Mouse (Mus musculus): ENCODE measurements around the gene Il3. TPM values are rescaled to one million over a fixed set of nuclear protein-coding genes. Genes with fewer than 3 reads are reported as not detected.

Gene Il3
- total and polyA plus RNA-seq, 2 experiments from 2014 or later, result not detected

DNA sequence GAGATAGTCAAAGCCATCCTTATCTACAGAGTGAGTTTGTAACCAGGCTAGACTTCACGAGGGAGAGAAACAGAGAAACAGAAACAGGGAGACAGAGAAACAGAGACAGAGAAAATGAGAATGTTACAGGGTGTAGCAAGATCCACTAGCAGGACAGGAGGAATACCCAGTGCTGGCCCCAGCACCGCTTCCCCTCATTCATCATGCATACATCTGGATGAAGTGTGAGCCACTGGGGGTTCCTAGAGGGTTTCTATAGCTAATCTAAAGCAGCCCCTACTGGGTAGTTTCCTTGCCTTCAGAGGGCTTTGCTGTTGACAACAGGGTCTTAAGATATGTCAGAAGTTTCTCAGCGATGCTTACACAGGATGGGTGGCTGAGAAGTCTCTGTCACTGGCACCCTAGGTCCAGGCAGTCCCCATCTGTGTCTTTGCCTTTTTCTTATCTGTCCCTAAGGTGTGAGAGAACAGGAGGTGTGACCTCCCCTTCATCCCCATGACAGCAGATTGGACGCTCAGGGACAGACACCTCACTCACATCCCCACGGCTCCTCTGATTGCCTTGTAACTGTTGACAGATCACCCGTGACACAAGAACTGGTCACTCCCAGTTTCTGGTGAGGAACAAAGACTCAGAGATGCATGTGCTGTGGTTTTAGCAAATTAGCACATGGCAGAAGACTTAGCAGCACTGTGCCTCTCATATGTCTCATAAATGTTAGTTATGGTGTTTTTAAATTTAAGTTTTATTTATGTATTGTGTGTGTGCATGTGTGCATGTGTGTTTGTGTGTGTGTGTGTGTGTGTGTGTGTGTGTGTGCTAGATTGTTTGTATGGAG lies 47.0 kb downstream of the Il3 start:
- Histone ChIP-seq H3K9me3 (ENCODE audit: low read length) (no peaks in the 10 kb centered on the region), H3K4me1 (ENCODE audit: insufficient read depth, low read length) (no peaks in the 10 kb centered on the region), H3K36me3 (ENCODE audit: insufficient read depth, low read length) (no peaks in the 10 kb centered on the region), H3K4me2 (ENCODE audit: low read depth, low read length) (no peak overlapping the region), H3K27me3 (ENCODE audit: insufficient read depth, low read length) (no peaks in the 10 kb centered on the region), H3K27ac (no peak overlapping the region), H3K9ac (replicated peaks; ENCODE audit: low read length) (no peak overlapping the region), H3K4me3 (ENCODE audit: low read length) (no peak overlapping the region)
- no peak for TF ChIP-seq CTCF (IDR thresholded peaks at IDR 0.05; ENCODE audit: low read depth)
- WGBS, result 61% methylated on average over 6 of the region's 6 CpGs
- no peak for DNase-seq (ENCODE audit: low spot score)
- ATAC-seq, result no peak

DNA sequence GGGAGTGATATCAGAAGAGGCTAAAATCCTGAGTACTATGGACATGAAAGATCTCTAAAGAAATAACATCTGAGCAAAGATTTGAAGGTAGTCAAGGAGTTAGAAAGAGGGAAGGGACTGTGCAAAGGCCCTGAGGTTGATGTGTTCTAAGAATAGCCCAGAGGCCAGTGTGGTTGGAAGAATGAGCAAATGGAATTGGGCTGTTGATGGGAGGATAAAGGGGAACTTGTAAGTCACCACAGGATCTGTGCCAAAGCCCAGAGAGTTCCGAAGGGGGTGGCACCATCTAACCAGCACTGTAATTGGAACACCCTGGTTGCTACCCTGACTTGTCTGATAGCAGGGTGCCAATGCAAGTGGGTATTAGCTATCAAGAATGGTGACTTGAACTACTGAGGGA lies 47.9 kb downstream of the Il3 start:
- Histone ChIP-seq H3K4me3 (ENCODE audit: low read length) (no peak overlapping the region), H3K4me2 (ENCODE audit: low read depth, low read length) (no peak overlapping the region), H3K27me3 (ENCODE audit: insufficient read depth, low read length) (no peaks in the 10 kb centered on the region), H3K36me3 (ENCODE audit: insufficient read depth, low read length) (no peaks in the 10 kb centered on the region), H3K9me3 (ENCODE audit: low read length) (no peaks in the 10 kb centered on the region), H3K27ac (no peak overlapping the region), H3K4me1 (ENCODE audit: insufficient read depth, low read length) (no peaks in the 10 kb centered on the region), H3K9ac (replicated peaks; ENCODE audit: low read length) (no peak overlapping the region)
- TF ChIP-seq CTCF (IDR thresholded peaks at IDR 0.05; ENCODE audit: low read depth), result no peak
- ATAC-seq (no peak), DNase-seq (ENCODE audit: low spot score) (no peak)
- WGBS, result 89% methylated on average over 1 of the region's 1 CpGs

DNA sequence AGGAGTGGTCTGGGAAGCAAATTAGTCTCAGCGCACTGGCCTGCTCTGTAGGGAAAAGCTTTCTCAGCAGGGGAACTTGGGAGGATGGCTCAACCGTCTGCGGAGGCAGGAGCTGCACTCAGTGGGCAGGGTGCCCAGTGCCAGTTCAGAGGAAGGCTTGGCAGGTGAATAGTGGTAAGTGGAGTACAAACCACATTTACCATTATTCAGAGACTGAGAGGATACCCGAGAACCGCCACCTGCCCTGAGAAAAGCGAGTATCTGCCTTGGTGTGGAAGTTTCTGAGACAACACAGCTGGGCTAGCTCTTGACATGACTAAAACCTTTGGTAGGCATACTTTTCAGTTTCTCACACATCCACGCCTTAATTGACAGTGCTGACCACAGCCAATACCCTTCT lies 49.7 kb downstream of the Il3 start:
- Histone ChIP-seq H3K4me3 (ENCODE audit: low read length) (no peak overlapping the region), H3K27me3 (ENCODE audit: insufficient read depth, low read length) (no peaks in the 10 kb centered on the region), H3K36me3 (ENCODE audit: insufficient read depth, low read length) (no peaks in the 10 kb centered on the region), H3K9me3 (ENCODE audit: low read length) (no peaks in the 10 kb centered on the region), H3K27ac (no peak overlapping the region), H3K9ac (replicated peaks; ENCODE audit: low read length) (no peak overlapping the region), H3K4me2 (ENCODE audit: low read depth, low read length) (no peak overlapping the region), H3K4me1 (ENCODE audit: insufficient read depth, low read length) (no peaks in the 10 kb centered on the region)
- 59% methylated on average over 7 of the region's 7 CpGs for WGBS
- ATAC-seq (no peak), DNase-seq (ENCODE audit: low spot score) (peak; percentile 15)
- no peak for TF ChIP-seq CTCF (IDR thresholded peaks at IDR 0.05; ENCODE audit: low read depth)

DNA sequence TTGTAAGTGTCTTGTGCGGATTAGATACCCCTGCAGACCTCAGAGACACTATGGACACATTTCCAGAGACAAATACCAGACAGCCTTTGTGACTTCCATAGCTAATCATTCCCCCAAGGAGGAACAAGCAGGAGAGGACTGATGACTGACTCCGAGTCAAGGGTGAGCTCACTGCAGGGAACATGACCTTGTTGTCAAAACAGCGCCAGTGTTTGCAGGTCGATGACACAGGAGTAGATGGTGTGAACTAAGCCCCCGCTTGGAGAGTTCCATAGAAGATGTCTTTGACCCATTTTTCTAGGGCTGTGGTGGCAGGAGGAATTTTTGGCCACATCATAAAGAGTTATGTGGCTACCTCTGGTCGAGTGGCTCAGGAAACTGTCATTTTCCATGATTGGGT lies 51.0 kb downstream of the Il3 start:
- no peaks in the 10 kb centered on the region for H3K4me1 ChIP-seq (ENCODE audit: insufficient read depth, low read length)
- no peak overlapping the region for H3K4me2 ChIP-seq (ENCODE audit: low read depth, low read length)
- no peak overlapping the region for H3K27ac ChIP-seq
- H3K27me3 ChIP-seq (ENCODE audit: insufficient read depth, low read length), result no peaks in the 10 kb centered on the region
- DNase-seq (ENCODE audit: low spot score) (no peak), ATAC-seq (no peak)
- no peak overlapping the region for H3K9ac ChIP-seq (replicated peaks; ENCODE audit: low read length)
- TF ChIP-seq CTCF (IDR thresholded peaks at IDR 0.05; ENCODE audit: low read depth), result no peak
- no peaks in the 10 kb centered on the region for H3K36me3 ChIP-seq (ENCODE audit: insufficient read depth, low read length)
- WGBS, result 75% methylated on average over 6 of the region's 6 CpGs
- H3K9me3 ChIP-seq (ENCODE audit: low read length), result no peaks in the 10 kb centered on the region
- no peak overlapping the region for H3K4me3 ChIP-seq (ENCODE audit: low read length)

Other genes starting within 250 kb of the Il3 start
- gene Slc22a4, start 239.2 kb downstream of the Il3 start, total RNA-seq (2014; rRNA removed), result 7.2 and 14.6 TPM in 2 replicates
- 7.2 and 8.8 TPM in 2 replicates for gene Slc22a4, start 239.2 kb downstream of the Il3 start, polyA plus RNA-seq (2015; fragmentation: Nextera tagmentation; extraction: Ambion mirVana)
- 46.1 and 51.1 TPM in 2 replicates for gene Pdlim4, start 198.3 kb downstream of the Il3 start, total RNA-seq (2014; rRNA removed)
- gene Pdlim4, start 198.3 kb downstream of the Il3 start, polyA plus RNA-seq (2015; fragmentation: Nextera tagmentation; extraction: Ambion mirVana), result 47.6 and 54.6 TPM in 2 replicates
- gene P4ha2, start 167.2 kb downstream of the Il3 start, total RNA-seq (2014; rRNA removed), result 6.5 and 9.7 TPM in 2 replicates
- gene P4ha2, start 167.2 kb downstream of the Il3 start, polyA plus RNA-seq (2015; fragmentation: Nextera tagmentation; extraction: Ambion mirVana), result 8.4 and 9.0 TPM in 2 replicates
- gene Csf2, start 17.6 kb downstream of the Il3 start, total RNA-seq (2014; rRNA removed), result not detected in 2 replicates
- not detected in 2 replicates for gene Csf2, start 17.6 kb downstream of the Il3 start, polyA plus RNA-seq (2015; fragmentation: Nextera tagmentation; extraction: Ambion mirVana)
- gene Acsl6, start 36.5 kb upstream of the Il3 start, total RNA-seq (2014; rRNA removed), result 74.4 and 76.9 TPM in 2 replicates
- 58.2 and 60.1 TPM in 2 replicates for gene Acsl6, start 36.5 kb upstream of the Il3 start, polyA plus RNA-seq (2015; fragmentation: Nextera tagmentation; extraction: Ambion mirVana)
- gene Meikin, start 103.4 kb upstream of the Il3 start, total RNA-seq (2014; rRNA removed), result not detected in 2 replicates
- gene Meikin, start 103.4 kb upstream of the Il3 start, polyA plus RNA-seq (2015; fragmentation: Nextera tagmentation; extraction: Ambion mirVana), result not detected in 2 replicates
- gene Fnip1, start 170.9 kb upstream of the Il3 start, total RNA-seq (2014; rRNA removed), result 14.7 and 18.2 TPM in 2 replicates
- 6.5 and 6.6 TPM in 2 replicates for gene Fnip1, start 170.9 kb upstream of the Il3 start, polyA plus RNA-seq (2015; fragmentation: Nextera tagmentation; extraction: Ambion mirVana)

Measured in hindbrain, postnatal 0 days (tissue).